Mouse (Mus musculus) monocyte, adult 5-6 weeks (primary cell): ENCODE measurements around the gene Glp1r. TPM values are rescaled to one million over a fixed set of nuclear protein-coding genes. Genes with fewer than 3 reads are reported as not detected.

Source experiments
- ATAC-seq: fragments of 153-309, 156-312 bp; replicated peaks from 2 replicates; pipeline ENCODE4 v1.8.0; 2017; ENCODE audit warnings: mild to moderate bottlenecking; ENCODE audit not compliant: low TSS enrichment, insufficient number of reproducible peaks, severe bottlenecking, poor library complexity, low FRiP score
- total RNA-seq: library from RNA; stranded (forward); fragments of 200-1000, 200-491, 200-594 nt; gene quantifications from 3 replicates; pipeline ENCODE4 v1.2.3, GENCODE M21; 2017

The Glp1r gene
- total RNA-seq, 1 experiment from 2014 or later, result not detected

- no peak for ATAC-seq
Measured at GRCm38 (mm10) chr17:30907577-30907976, 6.0 kb downstream of the Glp1r start.

- no peak for ATAC-seq
Measured at GRCm38 (mm10) chr17:30910866-30911731, 9.5 kb downstream of the Glp1r start.

GRCm38 (mm10) chr17:30911732-30912088 lies 10.1 kb downstream of the Glp1r start:
- ATAC-seq, result no peak

GRCm38 (mm10) chr17:30912536-30912935 lies 10.9 kb downstream of the Glp1r start:
- ATAC-seq, result no peak

DNA sequence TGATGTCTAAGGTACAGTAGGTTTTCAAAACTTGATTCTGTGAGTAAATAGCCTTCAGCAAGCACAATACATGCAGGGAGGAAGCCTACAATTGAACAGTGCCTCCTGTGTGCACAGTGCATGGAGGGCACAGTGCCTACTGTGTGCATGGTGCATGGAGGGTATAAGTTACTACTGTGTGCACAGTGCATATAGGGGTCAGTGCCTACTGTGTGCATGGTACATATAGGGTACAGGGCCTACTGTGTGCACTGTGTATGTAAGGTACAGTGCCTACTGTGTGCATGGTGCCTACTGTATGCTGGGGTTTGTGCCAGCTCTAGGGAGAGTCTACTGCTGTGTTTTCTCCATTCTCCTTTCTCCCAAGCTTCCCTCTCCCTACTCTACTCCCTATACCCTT lies 12.6 kb downstream of the Glp1r start:
- no peak for ATAC-seq

DNA sequence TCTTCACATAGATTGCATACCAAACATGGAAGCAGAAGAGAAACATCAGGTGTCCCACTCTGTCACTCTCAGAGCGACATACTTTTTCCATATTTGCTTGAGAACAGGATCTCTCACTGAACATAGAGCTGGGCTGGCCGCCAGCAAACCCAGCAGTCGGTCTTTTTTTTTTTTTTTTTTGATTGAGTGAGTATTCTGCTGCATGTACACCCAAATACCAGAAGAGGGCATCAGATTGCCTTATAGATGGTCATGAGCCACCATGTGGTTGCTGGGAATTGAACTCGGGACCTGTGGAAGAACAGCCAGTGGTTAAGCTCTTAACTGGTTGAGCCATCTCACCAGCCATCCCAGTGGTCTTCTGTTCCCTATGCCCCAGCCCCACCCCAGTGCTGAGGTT lies 21.9 kb downstream of the Glp1r start:
- no peak for ATAC-seq

DNA sequence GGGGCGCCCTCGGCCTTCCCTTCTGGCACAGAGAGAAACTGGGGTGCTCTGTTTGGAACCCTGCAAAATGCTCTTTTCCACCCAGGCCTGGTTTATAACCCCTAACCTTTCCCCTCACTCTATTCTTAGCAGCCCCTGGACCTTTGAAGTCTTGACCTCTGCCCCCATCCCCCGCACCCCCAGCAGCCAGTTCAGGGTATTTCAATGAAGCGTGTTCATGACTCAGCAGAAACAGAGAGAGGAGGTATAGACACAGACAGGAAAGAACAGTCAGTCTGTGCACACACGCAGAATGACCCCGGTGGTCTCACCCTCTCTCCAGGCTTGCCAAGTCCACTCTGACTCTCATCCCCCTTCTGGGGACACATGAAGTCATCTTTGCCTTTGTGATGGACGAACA lies 29.2 kb downstream of the Glp1r start:
- no peak for ATAC-seq

- ATAC-seq, result no peak
Measured at GRCm38 (mm10) chr17:30932836-30933235, 31.2 kb downstream of the Glp1r start.

DNA sequence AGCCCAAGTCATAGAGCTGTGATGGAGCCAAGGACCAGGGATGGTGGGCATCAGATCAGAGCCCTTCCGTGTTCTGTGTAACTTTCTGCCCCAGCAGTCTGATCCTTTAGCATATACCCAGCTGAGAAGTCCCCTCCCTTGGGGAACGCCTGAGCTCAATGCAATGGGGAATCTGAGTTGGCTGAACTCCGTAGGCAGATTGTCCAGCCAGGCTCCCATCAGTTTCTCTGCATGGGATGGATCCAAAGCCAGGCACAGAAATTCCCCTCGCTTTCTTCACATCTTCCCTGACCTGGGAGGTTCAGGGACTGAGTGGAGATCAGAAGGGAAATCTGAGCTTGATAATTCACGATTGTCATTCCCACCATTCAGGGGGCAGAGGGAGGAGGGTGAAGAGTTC lies 33.7 kb downstream of the Glp1r start:
- ATAC-seq, result no peak

GRCm38 (mm10) chr17:30938554-30938953 lies 36.9 kb downstream of the Glp1r start:
- ATAC-seq, result no peak

- ATAC-seq, result no peak
Measured at GRCm38 (mm10) chr17:30948382-30948781, 46.8 kb downstream of the Glp1r start.

DNA sequence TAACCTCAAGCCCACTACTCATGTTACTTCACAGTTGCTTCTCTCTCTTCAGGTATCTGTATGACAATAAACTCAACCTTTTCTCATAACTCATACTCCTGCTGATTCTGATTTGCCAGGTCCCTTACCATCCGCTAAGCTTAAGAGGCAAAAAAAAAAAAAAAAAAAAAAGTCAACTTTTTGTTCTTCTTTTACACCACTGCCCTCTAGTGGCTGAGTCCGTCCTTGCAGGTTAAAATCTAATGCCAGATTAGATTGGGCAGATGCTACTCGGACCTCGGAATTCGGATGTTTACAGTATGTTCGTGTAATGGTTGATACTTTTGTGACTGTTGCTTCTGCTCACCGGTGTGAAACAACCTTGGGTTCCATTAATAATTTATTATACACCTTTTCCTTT lies 49.2 kb downstream of the Glp1r start:
- ATAC-seq, result no peak

DNA sequence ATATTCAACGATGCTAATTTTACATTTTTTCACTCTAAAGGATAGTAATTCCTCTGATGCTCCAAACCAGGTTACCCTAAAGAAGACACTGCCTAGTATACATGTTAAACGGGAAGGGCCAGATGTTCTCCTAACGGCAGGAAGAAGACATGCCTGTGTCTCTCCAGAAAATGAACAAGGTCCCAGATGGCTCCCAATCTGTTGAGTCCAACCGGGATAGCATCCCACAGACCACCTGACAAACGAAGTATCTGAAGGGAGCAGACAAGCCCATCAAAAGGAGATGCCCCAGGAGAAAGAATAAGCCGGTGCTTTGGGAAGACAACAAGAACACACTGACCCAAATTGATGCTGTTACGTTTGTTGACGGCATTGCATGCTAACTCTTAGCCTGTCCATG lies 50.0 kb downstream of the Glp1r start:
- no peak for ATAC-seq

GRCm38 (mm10) chr17:30954340-30954739 lies 52.7 kb downstream of the Glp1r start, which contains the start of gene Umodl1:
Gene Umodl1, plus strand, starts transcription at chr17:30954640.
- ATAC-seq, result no peak

- ATAC-seq, result no peak
Measured at GRCm38 (mm10) chr17:30961936-30962592, 60.4 kb downstream of the Glp1r start.

DNA sequence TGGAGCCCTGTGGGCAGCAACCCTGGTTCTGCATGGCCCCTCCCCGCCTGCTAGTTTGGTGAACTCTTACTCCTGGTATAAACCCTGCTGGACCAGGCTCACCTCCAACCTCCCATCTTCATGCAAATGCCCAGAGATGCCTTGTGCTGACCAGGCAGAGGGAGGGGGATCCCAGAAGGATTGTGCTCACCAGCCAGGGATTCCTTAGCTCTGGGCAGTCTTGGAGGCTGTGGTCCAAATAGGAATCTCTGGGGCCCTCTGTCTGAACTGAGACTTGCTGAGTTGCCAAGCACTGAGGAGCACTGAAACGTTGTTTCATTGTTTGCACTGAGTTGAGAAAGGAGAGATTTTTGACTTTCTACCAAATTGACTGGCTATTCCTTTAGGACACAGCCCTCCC lies 61.3 kb downstream of the Glp1r start:
- ATAC-seq, result no peak

- ATAC-seq, result no peak
Measured at GRCm38 (mm10) chr17:30969983-30970382, 68.4 kb downstream of the Glp1r start.

GRCm38 (mm10) chr17:30971877-30972276 lies 70.3 kb downstream of the Glp1r start:
- no peak for ATAC-seq

DNA sequence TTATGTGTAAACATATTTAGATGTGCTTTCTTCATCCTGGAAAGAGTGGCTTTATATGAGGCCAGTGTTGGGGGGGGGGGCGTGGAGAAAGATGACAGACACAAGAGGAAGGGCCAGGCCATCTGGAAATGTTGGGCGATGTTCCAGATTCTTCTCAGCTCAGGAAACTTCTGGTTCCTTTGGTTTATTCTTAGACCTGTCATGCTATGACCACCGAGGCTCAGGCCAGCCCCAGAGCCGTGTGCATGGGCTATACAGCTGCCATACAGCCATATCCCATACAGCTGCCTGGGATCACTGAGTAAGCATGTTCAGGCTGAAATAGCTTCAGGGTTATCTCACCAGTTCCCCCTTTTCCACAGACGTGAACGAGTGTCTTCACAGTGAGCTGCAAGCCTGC lies 71.7 kb downstream of the Glp1r start:
- no peak for ATAC-seq

DNA sequence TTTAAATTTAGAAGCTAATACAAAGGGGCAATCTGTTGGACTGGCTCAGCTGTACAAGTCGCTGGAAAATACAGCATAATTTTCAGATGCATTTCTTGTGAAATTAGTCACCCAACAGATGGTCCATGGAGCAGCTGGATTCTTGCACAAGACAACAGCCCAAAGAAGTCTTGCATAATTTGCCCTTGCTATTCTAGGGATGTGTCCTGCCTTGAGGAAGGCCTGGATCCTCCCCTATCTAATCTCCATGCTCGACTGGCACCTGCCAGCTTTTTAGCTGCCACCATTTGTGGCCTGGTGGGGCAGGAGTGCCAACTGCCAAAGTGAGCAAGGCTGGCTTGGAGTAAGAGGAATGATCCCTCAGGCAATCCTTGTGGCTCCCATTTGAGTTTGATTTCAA lies 75.7 kb downstream of the Glp1r start:
- ATAC-seq, result no peak
